10 mouse cellular contexts compared by ENCODE assay signal in genomic region chr2:3910086-3910891, GRCm38 (mm10).
A peak's percentile ranks its signal among the peaks of the same experiment; 100 is the strongest.
DNase-seq lines count a peak whose midpoint lies in the region; ATAC-seq and TF ChIP-seq lines count a peak whose summit lies in the region.
"Had no signal": no experiment of that assay in that cellular context is flagged by ENCODE, and none has a peak within 500 bp of the region (broad histone marks: within the 10 kb centered on the region; RNA-seq: fewer than 3 reads in every experiment).

No protein-coding gene starts in this region.

- H3K27ac ChIP-seq in gastrocnemius, adult 2 months, result no peak overlapping the region
- H3K27ac ChIP-seq: lung, embryonic 15.5 days had no signal

- H3K4me3 ChIP-seq in gastrocnemius, adult 2 months, result no peak overlapping the region
- H3K4me3 ChIP-seq: lung, embryonic 15.5 days had no signal

- peak; percentile 20 to 23 for DNase-seq in B cell, adult 2 months
- DNase-seq in brain, adult 2 months (ENCODE audit: low read depth, low spot score), result peak; percentile 77
- no peak for DNase-seq in adrenal gland, adult 8-10 months
- no peak for DNase-seq in heart, postnatal 10 days
- DNase-seq in gastrocnemius, adult 2 months, result no peak
- DNase-seq in lung, postnatal 10 days, result no peak
- DNase-seq: layer of hippocampus, postnatal 36 days had no signal

- intact Hi-C loops in heart, postnatal 10 days (cut with DNase I), result no loop called here
- intact Hi-C loops in gastrocnemius, adult 2 months (cut with DNase I), result no loop called here

- peak; percentile 78 for ATAC-seq in granulocyte monocyte progenitor cell, adult 5-6 weeks (replicated peaks; ENCODE audit: poor library complexity, severe bottlenecking)
- ATAC-seq in monocyte, adult 5-6 weeks (replicated peaks; ENCODE audit: insufficient number of reproducible peaks, low FRiP score, low TSS enrichment, poor library complexity, severe bottlenecking), result 0 out of 2 replicates have a peak, but pooled peaks have one; percentile 10

- no peak for TF ChIP-seq CTCF in gastrocnemius, adult 2 months (IDR thresholded peaks at IDR 0.05)

Comparison
In these comparisons a context has a peak if more than half of its experiments do, and no peak if none do; other contexts are left out.
1. DNase-seq: peak in B cell, adult 2 months (2 of 2) and brain, adult 2 months (single experiment); none in adrenal gland, adult 8-10 months (single experiment), heart, postnatal 10 days (0 of 2), gastrocnemius, adult 2 months (single experiment) and lung, postnatal 10 days (single experiment).